Comparison of ENCODE assay signal across 12 mouse cellular contexts in the genomic region with DNA sequence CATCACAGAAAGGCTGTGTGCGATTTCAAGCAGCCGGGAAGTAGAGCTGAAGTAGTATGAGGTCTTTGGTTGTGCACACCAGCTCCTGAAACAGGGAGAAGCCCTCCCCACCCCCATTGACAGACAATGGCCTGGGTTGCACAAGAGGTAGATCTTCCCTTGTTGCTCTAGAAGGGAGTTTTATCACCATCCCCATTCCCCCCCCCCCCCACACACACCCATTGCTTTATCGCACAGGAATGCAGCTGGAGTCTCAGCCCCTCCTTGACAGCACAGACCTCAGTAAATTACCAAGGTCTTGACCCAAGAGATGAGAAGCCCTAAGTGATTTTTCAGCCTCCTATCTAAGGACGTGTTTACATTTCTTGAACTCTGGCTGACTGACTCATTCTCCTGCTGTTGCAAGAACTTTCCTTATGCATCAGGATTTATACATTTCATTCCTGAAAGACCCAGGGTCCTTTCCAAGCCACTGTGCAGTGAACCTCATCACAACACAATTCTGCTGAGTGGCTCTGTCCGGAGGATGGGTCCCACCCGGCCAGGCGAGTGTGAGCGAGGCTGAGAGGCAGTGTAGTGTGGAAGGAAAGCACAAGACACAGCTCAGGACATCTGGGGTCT.
DNase-seq lines count a peak whose midpoint lies in the region; ATAC-seq and TF ChIP-seq lines count a peak whose summit lies in the region.
"Had no signal": no experiment of that assay in that cellular context is flagged by ENCODE, and none has a peak within 500 bp of the region (broad histone marks: within the 10 kb centered on the region; RNA-seq: fewer than 3 reads in every experiment).

No protein-coding gene starts in this region.

- H3K4me2 ChIP-seq in liver, embryonic 12.5 days: no peak overlapping the region
- H3K4me2 ChIP-seq in myocyte (ENCODE audit: low read depth): peak overlapping the region; percentile 39
- H3K4me2 ChIP-seq in hindbrain, embryonic 14.5 days (replicated peaks): no peak overlapping the region
- H3K4me2 ChIP-seq: embryonic facial prominence, embryonic 13.5 days had no signal

- peak overlapping the region; percentile 27 for H3K4me3 ChIP-seq in heart, embryonic 10.5 days
- no peak overlapping the region for H3K4me3 ChIP-seq in liver, embryonic 12.5 days
- H3K4me3 ChIP-seq in myocyte: no peak overlapping the region
- no peak overlapping the region for H3K4me3 ChIP-seq in cerebellum, adult 2 months (replicated peaks; ENCODE audit: insufficient read depth, low read depth, low read length)
- no peak overlapping the region for H3K4me3 ChIP-seq in hindbrain, embryonic 14.5 days (replicated peaks; ENCODE audit: low read length)
- H3K4me3 ChIP-seq: embryonic facial prominence, embryonic 13.5 days; midbrain, embryonic 10.5 days had no signal

- H3ac ChIP-seq in myocyte (ENCODE audit: control insufficient read depth, insufficient read length): no peak overlapping the region

- H3K27ac ChIP-seq in heart, embryonic 10.5 days: peak overlapping the region; percentile 52
- H3K27ac ChIP-seq in liver, embryonic 12.5 days: no peak overlapping the region
- H3K27ac ChIP-seq in cerebellum, adult 2 months (ENCODE audit: insufficient read depth, low read length): no peak overlapping the region
- H3K27ac ChIP-seq in hindbrain, embryonic 14.5 days: no peak overlapping the region
- H3K27ac ChIP-seq: embryonic facial prominence, embryonic 13.5 days; midbrain, embryonic 10.5 days had no signal

- TF ChIP-seq POLR2A in myocyte (IDR thresholded peaks at IDR 0.05; ENCODE audit: insufficient read length, low read depth): no peak
- TF ChIP-seq POLR2A in cerebellum, adult 2 months (IDR thresholded peaks at IDR 0.05; ENCODE audit: borderline replicate concordance, insufficient read depth, low read length): no peak

- no peak overlapping the region for H3K9ac ChIP-seq in liver, embryonic 12.5 days
- H3K9ac ChIP-seq in hindbrain, embryonic 14.5 days: no peak overlapping the region
- H3K9ac ChIP-seq: embryonic facial prominence, embryonic 13.5 days had no signal

- H3K79me2 ChIP-seq in myocyte (ENCODE audit: control insufficient read depth, insufficient read depth): no peaks in the 10 kb centered on the region

- H3K9me3 ChIP-seq in heart, embryonic 10.5 days: no peaks in the 10 kb centered on the region
- no peaks in the 10 kb centered on the region for H3K9me3 ChIP-seq in liver, embryonic 12.5 days (replicated peaks)
- H3K9me3 ChIP-seq in hindbrain, embryonic 14.5 days (ENCODE audit: control insufficient read depth, low read length): no peaks in the 10 kb centered on the region
- H3K9me3 ChIP-seq: embryonic facial prominence, embryonic 13.5 days; midbrain, embryonic 10.5 days had no signal

- H3K27me3 ChIP-seq in heart, embryonic 10.5 days (ENCODE audit: insufficient read depth, poor library complexity, severe bottlenecking): peaks cover 52% of the 10 kb centered on the region
- peaks cover 4% of the 10 kb centered on the region; the same call in 1 of the 2 replicates for H3K27me3 ChIP-seq in liver, embryonic 12.5 days (replicated peaks)
- H3K27me3 ChIP-seq in myocyte (ENCODE audit: control insufficient read depth, insufficient read depth, insufficient read length): no peaks in the 10 kb centered on the region
- no peaks in the 10 kb centered on the region for H3K27me3 ChIP-seq in cerebellum, adult 2 months (ENCODE audit: control insufficient read depth, insufficient read depth, low read length)
- H3K27me3 ChIP-seq in hindbrain, embryonic 14.5 days (ENCODE audit: control insufficient read depth, insufficient read depth, low read length): no peaks in the 10 kb centered on the region
- H3K27me3 ChIP-seq: embryonic facial prominence, embryonic 13.5 days had no signal

- ATAC-seq in liver, embryonic 12.5 days: no peak
- no peak for ATAC-seq in hindbrain, embryonic 14.5 days (ENCODE audit: low FRiP score)

- DNase-seq in heart, embryonic 10.5 days (ENCODE audit: low spot score): peak; percentile 79
- no peak for DNase-seq in heart, adult 8-10 months (ENCODE audit: low spot score)
- peak; percentile 33 for DNase-seq in liver
- peak; percentile 43 for DNase-seq in embryo, embryonic 11 days
- no peak for DNase-seq in cerebellum, adult 2 months
- DNase-seq in hindbrain, embryonic 14.5 days (ENCODE audit: low spot score): no peak
- DNase-seq: heart, postnatal 14 days; thymus, adult 18-20 months had no signal

- no peaks in the 10 kb centered on the region for H3K36me3 ChIP-seq in heart, embryonic 10.5 days
- no peaks in the 10 kb centered on the region for H3K36me3 ChIP-seq in liver, embryonic 12.5 days
- no peaks in the 10 kb centered on the region for H3K36me3 ChIP-seq in myocyte (ENCODE audit: control insufficient read depth, insufficient read depth)
- H3K36me3 ChIP-seq in hindbrain, embryonic 14.5 days (replicated peaks; ENCODE audit: control insufficient read depth, insufficient read depth): no peaks in the 10 kb centered on the region
- H3K36me3 ChIP-seq: embryonic facial prominence, embryonic 13.5 days; midbrain, embryonic 10.5 days had no signal

- 19% methylated on average over 8 of the region's 8 CpGs for WGBS in heart, embryonic 10.5 days
- WGBS in liver, embryonic 12.5 days (ENCODE audit: insufficient replicate concordance): 34% methylated on average over 8 of the region's 8 CpGs
- 87% methylated on average over 8 of the region's 8 CpGs for WGBS in cerebellum, adult 2 months
- WGBS in hindbrain, embryonic 14.5 days: 65% methylated on average over 8 of the region's 8 CpGs

- TF ChIP-seq CTCF in cerebellum, adult 2 months (IDR thresholded peaks at IDR 0.05; ENCODE audit: borderline replicate concordance, insufficient read depth, low read depth, low read length): no peak

- peaks cover 28% of the 10 kb centered on the region for H3K4me1 ChIP-seq in heart, embryonic 10.5 days
- peaks cover 7% of the 10 kb centered on the region for H3K4me1 ChIP-seq in liver, embryonic 12.5 days
- H3K4me1 ChIP-seq in cerebellum, adult 2 months (ENCODE audit: control insufficient read depth, insufficient read depth, low read length): peaks cover 4% of the 10 kb centered on the region
- peaks cover 3% of the 10 kb centered on the region; the same call in 1 of the 2 replicates for H3K4me1 ChIP-seq in hindbrain, embryonic 14.5 days (replicated peaks; ENCODE audit: control insufficient read depth, insufficient read depth, low read length)

TF ChIP-seq in myocyte, 11 proteins besides CTCF, POLR2A, EP300 and RAD21:
- TF ChIP-seq TCF3 (IDR thresholded peaks at IDR 0.05; ENCODE audit: insufficient read length, low read depth) (no peak), E2F4 (IDR thresholded peaks at IDR 0.05; ENCODE audit: insufficient read depth) (no peak), MYOD1 (IDR thresholded peaks at IDR 0.05; ENCODE audit: control insufficient read depth in 1 of 3, insufficient read length in 2 of 3, low read depth in 2 of 3) (no peak), CEBPB (IDR thresholded peaks at IDR 0.05; ENCODE audit: insufficient read depth, poor library complexity, severe bottlenecking) (peak; percentile 58)

Comparison
In these comparisons a context has a peak if more than half of its experiments do, and no peak if none do; other contexts are left out.
1. DNase-seq: peak in heart, embryonic 10.5 days (single experiment), liver (single experiment) and embryo, embryonic 11 days (single experiment); none in heart, adult 8-10 months (single experiment), cerebellum, adult 2 months (0 of 2) and hindbrain, embryonic 14.5 days (single experiment).